Mouse (Mus musculus) heart, adult 2 months (tissue): ENCODE measurements around the gene Thegl. TPM values are rescaled to one million over a fixed set of nuclear protein-coding genes. Genes with fewer than 3 reads are reported as not detected.

ENCODE experiments used
- DNase-seq, 2 experiments: peaks; one replicate each; pipeline ENCODE4 v3.0.0; 2021
- H3K27ac ChIP-seq: fragments of 200-600 bp; 2 replicates; pipeline ENCODE4 v1.8.1; 2022
- H3K27me3 ChIP-seq: fragments of 200-500 bp; 2 replicates; pipeline ENCODE4 v1.6.1; 2012; ENCODE audit warnings: mild to moderate bottlenecking, low read length, inconsistent platforms, mixed read lengths; ENCODE audit not compliant: control insufficient read depth, insufficient read depth
- H3K36me3 ChIP-seq: fragments of 200-500 bp; 2 replicates; pipeline ENCODE4 v1.6.1; 2012; ENCODE audit warnings: low read length, inconsistent platforms; ENCODE audit not compliant: control insufficient read depth, insufficient read depth
- H3K4me1 ChIP-seq: fragments of 200-500 bp; 2 replicates; pipeline ENCODE4 v1.6.1; 2011; ENCODE audit warnings: low read length; ENCODE audit not compliant: control insufficient read depth, insufficient read depth
- H3K4me3 ChIP-seq: fragments of 200-600 bp; 2 replicates; pipeline ENCODE4 v1.8.1; 2022
- H3K79me2 ChIP-seq: fragments of 200-500 bp; replicated peaks from 2 replicates; pipeline ENCODE4 v1.6.1; 2012; ENCODE audit warnings: mild to moderate bottlenecking, inconsistent platforms, low read length, moderate library complexity, mixed read lengths; ENCODE audit not compliant: control insufficient read depth, insufficient read depth
- H3K9ac ChIP-seq: fragments of 200-500 bp; 2 replicates; pipeline ENCODE4 v1.6.1; 2012; ENCODE audit warnings: low read depth, mild to moderate bottlenecking, control low read depth, inconsistent platforms, low read length, mixed read lengths
- CTCF ChIP-seq: fragments of 200-600 bp; IDR thresholded peaks from 2 replicates; pipeline ENCODE4 v1.8.1; 2022; ENCODE audit warnings: antibody characterized with exemption, mild to moderate bottlenecking, moderate library complexity
- EP300 ChIP-seq: fragments of 200-500 bp; IDR thresholded peaks from 2 replicates; pipeline ENCODE4 v1.6.1; 2011; ENCODE audit warnings: low read depth, low read length, control low read depth; ENCODE audit not compliant: insufficient read depth
- POLR2A ChIP-seq: fragments of 200-500 bp; IDR thresholded peaks from 2 replicates; pipeline ENCODE4 v1.6.1; 2011; ENCODE audit warnings: mild to moderate bottlenecking, low read depth, low read length, control low read depth; ENCODE audit not compliant: insufficient read depth
- WGBS: fragments of 180-500 bp; shearing (Covaris S2); methylation state at CpG from one replicate; pipeline ENCODE4 v1.1.7; 2018; 5-methylcytosine and 5-hydroxymethylcytosine counted together
- intact Hi-C: fragments of 180-260 bp; cut with DNase I; formaldehyde crosslinking; loops from one replicate; pipeline ENCODE4 v1.15.1; 2025
- polyA plus RNA-seq: library from polyadenylated mRNA; depleted of rRNA; stranded (reverse); fragments of >200 nt; gene quantifications from 2 replicates; pipeline ENCODE4 v1.2.3, GENCODE M21; 2012
- total RNA-seq, 2 experiments: library from RNA; stranded (reverse); gene quantifications; 2 replicates each; pipeline ENCODE4 v1.2.3; 2021

Gene Thegl
- total and polyA plus RNA-seq, 3 experiments = 0.25 TPM; not detected in 2

DNA sequence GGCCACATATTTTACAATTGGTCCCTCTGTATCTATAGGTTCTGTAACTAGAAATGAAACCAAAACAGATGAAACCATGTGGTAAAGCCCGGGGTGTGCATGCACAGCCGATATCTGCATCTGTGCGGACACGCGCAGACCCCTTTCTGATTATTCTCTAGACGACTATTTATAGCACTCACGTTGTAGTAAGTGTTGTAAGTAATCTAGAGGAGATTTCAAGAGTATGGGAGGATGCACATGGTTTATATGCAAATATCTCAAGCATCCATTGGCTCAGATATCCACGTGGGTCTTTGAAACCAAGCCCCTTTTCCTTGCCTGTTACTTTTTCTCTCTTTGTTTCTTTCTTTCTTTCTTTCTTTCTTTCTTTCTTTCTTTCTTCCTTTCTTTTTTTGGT, 58.0 kb downstream of the Thegl start:
- 55% methylated on average over 8 of the region's 8 CpGs for WGBS

DNA sequence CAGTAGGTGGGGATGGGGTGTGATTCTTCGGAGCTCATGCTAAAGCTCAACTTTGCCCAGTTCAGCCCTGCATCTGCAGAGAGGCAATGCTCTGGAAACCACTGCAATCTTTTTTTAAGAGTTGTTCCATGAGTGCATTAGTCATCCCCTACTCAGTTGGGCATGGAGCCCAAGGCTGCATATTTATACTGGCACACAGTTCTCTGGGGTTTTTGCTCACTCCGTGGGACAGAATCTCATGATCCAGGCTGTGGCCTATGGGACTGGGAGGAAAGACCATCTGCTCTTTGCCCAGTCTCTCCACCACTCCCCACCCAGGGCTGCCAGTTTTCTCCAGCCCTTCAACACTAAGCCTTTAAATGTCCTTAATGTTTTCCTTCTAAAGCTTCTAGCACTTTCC, 59.1 kb downstream of the Thegl start:
- H3K36me3 ChIP-seq = no peaks in the 10 kb centered on the region
- 34% methylated on average over 2 of the region's 2 CpGs for WGBS
- intact Hi-C loops = loop anchor here (5.0 kb wide), 1 partner anchor 142 kb away; no protein-coding TSS in a partner anchor
- H3K27me3 ChIP-seq = no peaks in the 10 kb centered on the region
- H3K27ac ChIP-seq = no peak overlapping the region
- H3K9ac ChIP-seq = no peak overlapping the region
- TF ChIP-seq CTCF (no peak), EP300 (no peak)
- H3K4me1 ChIP-seq = peaks cover 2% of the 10 kb centered on the region
- DNase-seq = peak; percentile 49 to 76
- no peak overlapping the region for H3K4me3 ChIP-seq
- H3K79me2 ChIP-seq = no peaks in the 10 kb centered on the region

More for the DNA sequence above, 58.0 kb downstream of the Thegl start:
- peaks cover 2% of the 10 kb centered on the region for H3K4me1 ChIP-seq
- no peak for DNase-seq
- no peaks in the 10 kb centered on the region for H3K79me2 ChIP-seq
- TF ChIP-seq EP300 (no peak), CTCF (no peak), POLR2A (no peak)
- no peak overlapping the region for H3K4me3 ChIP-seq
- intact Hi-C loops = loop anchor here (5.0 kb wide), 1 partner anchor 144 kb away; no protein-coding TSS in a partner anchor
- no peaks in the 10 kb centered on the region for H3K36me3 ChIP-seq
- H3K27me3 ChIP-seq = no peaks in the 10 kb centered on the region
- no peak overlapping the region for H3K27ac ChIP-seq
- H3K9ac ChIP-seq = no peak overlapping the region

DNA sequence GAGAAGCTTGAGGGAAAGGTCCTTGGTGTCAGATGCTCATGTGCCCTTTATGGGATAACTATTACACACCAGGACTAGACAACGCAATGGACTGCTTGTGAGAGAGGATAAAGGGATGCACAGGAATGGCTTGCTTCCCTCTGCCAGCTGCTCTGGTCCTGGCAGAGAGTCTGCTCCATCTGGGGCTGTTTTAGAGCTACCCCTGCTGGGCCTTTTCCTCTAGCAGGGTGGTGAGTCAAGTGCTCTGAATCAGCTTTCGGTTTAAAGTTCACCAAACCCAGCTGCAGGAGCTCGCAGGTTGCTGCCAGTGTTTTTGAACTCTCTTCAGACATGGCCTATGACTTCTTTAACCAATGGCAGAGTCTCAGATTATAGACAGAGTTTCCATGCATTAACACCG, 60.1 kb downstream of the Thegl start:
- H3K4me3 ChIP-seq = no peak overlapping the region
- no peak for DNase-seq
- peaks cover 2% of the 10 kb centered on the region for H3K4me1 ChIP-seq
- H3K9ac ChIP-seq = no peak overlapping the region
- 83% methylated on average over 4 of the region's 4 CpGs for WGBS
- H3K27me3 ChIP-seq = no peaks in the 10 kb centered on the region
- TF ChIP-seq POLR2A (no peak), CTCF (no peak), EP300 (no peak)
- intact Hi-C loops = no loop called here
- no peaks in the 10 kb centered on the region for H3K36me3 ChIP-seq
- H3K79me2 ChIP-seq = no peaks in the 10 kb centered on the region
- H3K27ac ChIP-seq = no peak overlapping the region

DNA sequence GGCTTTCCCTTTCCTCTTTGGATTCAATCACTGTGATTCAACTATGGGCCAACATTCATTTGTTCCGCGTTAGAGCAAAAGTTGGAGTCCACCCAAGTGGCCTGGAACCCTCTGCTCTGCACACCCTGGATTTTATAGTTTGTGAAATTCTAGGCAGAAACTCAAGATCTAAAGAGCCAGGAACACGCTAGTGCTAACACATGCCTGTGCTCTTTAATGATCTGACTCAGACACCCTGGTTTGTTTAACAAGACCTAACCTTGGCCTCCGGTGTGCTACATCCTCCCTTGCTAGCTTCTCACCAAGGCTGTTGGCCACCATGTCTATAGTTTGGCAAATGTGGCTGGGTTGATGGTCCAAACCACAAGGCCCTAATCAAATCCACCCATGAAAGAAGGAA, 64.9 kb downstream of the Thegl start:
- no peaks in the 10 kb centered on the region for H3K79me2 ChIP-seq
- 79% methylated on average over 4 of the region's 4 CpGs for WGBS
- H3K27ac ChIP-seq = no peak overlapping the region
- H3K27me3 ChIP-seq = no peaks in the 10 kb centered on the region
- intact Hi-C loops = no loop called here
- TF ChIP-seq POLR2A (no peak), EP300 (no peak), CTCF (no peak)
- DNase-seq = no peak
- no peaks in the 10 kb centered on the region for H3K4me1 ChIP-seq
- H3K4me3 ChIP-seq = no peak overlapping the region
- H3K9ac ChIP-seq = no peak overlapping the region
- H3K36me3 ChIP-seq = no peaks in the 10 kb centered on the region

DNA sequence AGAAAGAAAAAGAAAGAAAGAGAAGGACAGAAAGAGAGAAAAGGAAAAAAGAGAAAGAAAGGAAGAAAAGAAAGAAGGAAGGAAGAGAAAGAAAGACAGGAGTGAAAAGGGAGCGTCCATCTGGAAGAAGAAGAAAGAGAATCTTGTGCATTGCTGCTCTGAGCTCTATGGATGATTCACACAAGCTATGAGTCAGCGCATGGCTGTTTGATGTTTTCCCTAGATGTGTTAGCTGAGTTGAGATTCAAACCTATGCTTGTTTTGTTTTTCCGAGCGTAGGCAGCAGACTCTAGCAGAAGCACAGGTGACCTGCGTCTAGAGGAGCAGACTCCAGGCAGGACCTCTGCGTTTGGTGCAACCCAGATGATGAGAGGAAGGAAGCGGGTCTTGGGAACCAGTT, 66.9 kb downstream of the Thegl start:
- DNase-seq = no peak
- WGBS = 62% methylated on average over 7 of the region's 7 CpGs
- Histone ChIP-seq H3K9ac (no peak overlapping the region), H3K36me3 (no peaks in the 10 kb centered on the region), H3K27ac (no peak overlapping the region), H3K4me3 (no peak overlapping the region), H3K4me1 (no peaks in the 10 kb centered on the region), H3K79me2 (no peaks in the 10 kb centered on the region), H3K27me3 (no peaks in the 10 kb centered on the region)
- TF ChIP-seq POLR2A (no peak), EP300 (no peak), CTCF (no peak)
- intact Hi-C loops = no loop called here

DNA sequence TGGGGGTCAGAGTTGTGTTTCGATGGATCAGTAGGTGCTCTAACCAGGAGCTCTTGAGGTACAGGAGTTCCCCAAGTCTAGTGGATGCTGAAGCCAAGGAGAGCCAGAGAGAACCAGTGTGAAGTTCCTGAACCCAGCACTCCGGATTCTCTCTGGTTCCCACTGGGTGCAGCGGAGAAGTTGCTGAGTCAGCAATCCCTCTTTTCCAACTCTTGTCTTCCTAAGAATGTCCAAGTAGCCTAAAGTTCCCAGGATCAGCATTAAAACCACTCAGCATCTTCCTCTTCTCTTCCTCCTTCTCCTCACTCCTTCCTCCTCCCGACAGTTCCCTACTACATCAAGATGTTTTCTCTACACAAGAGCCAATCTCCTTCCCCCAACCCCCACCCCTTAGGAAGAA, 68.6 kb downstream of the Thegl start:
- intact Hi-C loops = no loop called here
- TF ChIP-seq EP300 (no peak), POLR2A (no peak), CTCF (no peak)
- 89% methylated on average over 4 of the region's 4 CpGs for WGBS
- no peak overlapping the region for H3K4me3 ChIP-seq
- no peaks in the 10 kb centered on the region for H3K27me3 ChIP-seq
- no peak for DNase-seq
- no peaks in the 10 kb centered on the region for H3K4me1 ChIP-seq
- no peak overlapping the region for H3K9ac ChIP-seq
- no peaks in the 10 kb centered on the region for H3K79me2 ChIP-seq
- no peaks in the 10 kb centered on the region for H3K36me3 ChIP-seq
- H3K27ac ChIP-seq = no peak overlapping the region
